Mouse (Mus musculus) MEL (cell line): ENCODE measurements around the gene Xpnpep3.

Experiments used
- CHD1 ChIP-seq: IDR thresholded peaks from 2 replicates; pipeline ENCODE4 v1.6.1; 2012; ENCODE audit warnings: low read depth, mild to moderate bottlenecking, inconsistent platforms, low read length, improper control_type of control experiment
- CTCF ChIP-seq, 3 experiments: IDR thresholded peaks in 2 of 3; conservative IDR thresholded peaks in 1 of 3; 2 replicates each; pipeline ENCODE4 v1.5.1; 2011 to 2012; ENCODE audit warnings: low read length in 3 of 3, low read depth in 2 of 3, mild to moderate bottlenecking in 2 of 3, improper control_type of control experiment in 1 of 3, inconsistent platforms in 1 of 3, mixed read lengths in 1 of 3, moderate library complexity in 1 of 3; ENCODE audit not compliant: control insufficient read depth in 1 of 3, insufficient read depth in 1 of 3, poor library complexity in 1 of 3, severe bottlenecking in 1 of 3
- E2F4 ChIP-seq: IDR thresholded peaks from 2 replicates; pipeline ENCODE4 v1.6.1; 2011; ENCODE audit warnings: low read depth, low read length, improper control_type of control experiment, borderline replicate concordance
- EP300 ChIP-seq, 2 experiments: IDR thresholded peaks; 2 replicates each; pipeline ENCODE4 v1.6.1; 2011; ENCODE audit warnings: improper control_type of control experiment in 2 of 2, low read length in 2 of 2, low read depth in 1 of 2, mild to moderate bottlenecking in 1 of 2
- ETS1 ChIP-seq: IDR thresholded peaks from 2 replicates; pipeline ENCODE4 v1.6.1; 2012; ENCODE audit warnings: low read depth, mild to moderate bottlenecking, inconsistent platforms, low read length, improper control_type of control experiment, moderate library complexity
- GABPA ChIP-seq: IDR thresholded peaks from 2 replicates; pipeline ENCODE4 v1.6.1; 2012; ENCODE audit warnings: low read depth, mild to moderate bottlenecking, inconsistent platforms, low read length, improper control_type of control experiment, moderate library complexity
- MAX ChIP-seq: IDR thresholded peaks from 2 replicates; pipeline ENCODE4 v1.6.1; 2011; ENCODE audit warnings: low read length, improper control_type of control experiment
- POLR2AphosphoS2 ChIP-seq: IDR thresholded peaks from 2 replicates; pipeline ENCODE4 v1.6.1; 2011; ENCODE audit warnings: low read length, improper control_type of control experiment
- TAL1 ChIP-seq: IDR thresholded peaks from 2 replicates; pipeline ENCODE4 v1.6.1; 2012; ENCODE audit warnings: mild to moderate bottlenecking, inconsistent platforms, low read length, moderate library complexity, mixed read lengths
- TBP ChIP-seq: IDR thresholded peaks from 2 replicates; pipeline ENCODE4 v1.8.0; 2011; ENCODE audit warnings: low read depth, low read length, improper control_type of control experiment
- UBTF ChIP-seq: IDR thresholded peaks from 2 replicates; pipeline ENCODE4 v1.6.1; 2012; ENCODE audit warnings: low read depth, mild to moderate bottlenecking, inconsistent platforms, low read length, improper control_type of control experiment, moderate library complexity, borderline replicate concordance; ENCODE audit not compliant: insufficient read depth

DNA sequence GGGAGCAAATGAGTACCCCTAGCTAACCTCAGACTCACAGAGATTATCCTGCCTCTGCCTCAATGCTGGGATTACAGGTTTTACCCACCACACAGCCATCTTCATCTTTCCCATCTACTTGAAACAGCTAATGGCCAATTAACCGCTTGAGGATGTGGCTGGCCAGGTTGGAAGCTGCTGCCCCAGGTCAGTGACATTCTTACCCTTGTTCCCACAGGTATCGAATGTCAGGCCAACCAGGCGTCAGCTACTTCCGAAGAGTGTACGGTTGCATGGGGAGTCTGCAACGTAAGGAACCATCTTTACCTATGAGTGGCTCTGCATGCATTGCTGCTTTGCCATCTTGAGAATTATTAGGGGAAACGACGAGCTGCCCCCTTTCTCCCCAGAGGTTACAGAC is 70.8 kb downstream of the Xpnpep3 start:
- no peak for TF ChIP-seq TAL1
- TF ChIP-seq MAX: no peak
- no peak for TF ChIP-seq GABPA
- TF ChIP-seq CTCF (IDR thresholded peaks at IDR 0.05 in 2 of 3, conservative IDR thresholded peaks at IDR 0.05 in 1 of 3; ENCODE audit: control insufficient read depth in 1 of 3, insufficient read depth in 1 of 3, low read depth in 2 of 3, low read length in 3 of 3, poor library complexity in 1 of 3, severe bottlenecking in 1 of 3): no peak
- TF ChIP-seq POLR2AphosphoS2: no peak
- no peak for TF ChIP-seq E2F4
- no peak for TF ChIP-seq TBP
- TF ChIP-seq ETS1: no peak
- TF ChIP-seq UBTF: no peak
- no peak for TF ChIP-seq EP300 (IDR thresholded peaks at IDR 0.05; ENCODE audit: low read depth in 1 of 2, low read length in 2 of 2)
- no peak for TF ChIP-seq CHD1
